Mouse (Mus musculus): ENCODE data around the gene Slc46a1. TPM values are rescaled to one million over a fixed set of nuclear protein-coding genes. Genes with fewer than 3 reads are reported as not detected.
A peak's percentile ranks its signal among the peaks of the same experiment; 100 is the strongest.

Slc46a1 gene
- total RNA-seq, 2 experiments from 2014 or later, result not detected

GRCm38 (mm10) chr11:78499004-78499403 lies 33.5 kb downstream of the Slc46a1 start, which contains the start of gene Vtn:
Gene Vtn, plus strand, starts transcription at chr11:78499091.
- ATAC-seq (replicated peaks; ENCODE audit: low FRiP score, poor library complexity, severe bottlenecking), result no peak

DNA sequence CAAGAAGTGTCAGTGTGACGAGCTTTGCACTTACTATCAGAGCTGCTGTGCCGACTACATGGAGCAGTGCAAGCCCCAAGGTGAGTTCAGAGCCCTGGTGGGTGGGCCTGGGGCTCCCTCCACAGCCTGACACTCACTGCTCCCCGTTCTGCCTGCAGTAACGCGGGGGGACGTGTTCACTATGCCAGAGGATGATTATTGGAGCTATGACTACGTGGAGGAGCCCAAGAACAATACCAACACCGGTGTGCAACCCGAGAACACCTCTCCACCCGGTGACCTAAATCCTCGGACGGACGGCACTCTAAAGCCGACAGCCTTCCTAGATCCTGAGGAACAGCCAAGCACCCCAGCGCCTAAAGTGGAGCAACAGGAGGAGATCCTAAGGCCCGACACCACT lies 34.0 kb downstream of the Slc46a1 start:
- ATAC-seq (replicated peaks; ENCODE audit: low FRiP score, poor library complexity, severe bottlenecking), result no peak

DNA sequence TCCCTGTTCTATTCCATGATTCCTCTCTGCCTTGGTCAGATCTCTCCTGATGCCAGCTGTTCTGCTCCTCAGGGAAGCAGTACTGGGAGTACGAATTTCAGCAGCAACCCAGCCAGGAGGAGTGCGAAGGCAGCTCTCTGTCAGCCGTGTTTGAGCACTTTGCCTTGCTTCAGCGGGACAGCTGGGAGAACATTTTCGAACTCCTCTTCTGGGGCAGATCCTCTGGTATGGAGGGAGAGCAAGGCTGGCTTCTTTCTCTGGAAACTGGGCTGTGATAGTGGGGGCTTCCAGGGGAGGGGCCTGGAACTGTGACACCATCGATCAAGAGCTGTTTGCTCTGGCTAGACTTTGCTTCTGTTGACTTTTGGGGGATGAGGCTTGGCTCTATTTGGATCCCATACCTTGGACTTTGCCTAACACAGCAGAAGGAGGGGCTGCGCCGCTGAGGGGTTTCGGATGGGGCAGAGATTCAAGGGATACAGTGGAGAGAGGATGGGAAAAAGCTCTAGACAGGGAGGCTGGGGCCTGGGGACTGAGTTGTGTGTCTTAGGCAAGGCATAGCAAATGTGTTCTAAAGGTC lies 35.2 kb downstream of the Slc46a1 start:
- no peak for ATAC-seq (replicated peaks; ENCODE audit: low FRiP score, poor library complexity, severe bottlenecking)

- no peak for ATAC-seq (replicated peaks; ENCODE audit: low FRiP score, poor library complexity, severe bottlenecking)
Observed at GRCm38 (mm10) chr11:78501529-78501928, 36.0 kb downstream of the Slc46a1 start.

DNA sequence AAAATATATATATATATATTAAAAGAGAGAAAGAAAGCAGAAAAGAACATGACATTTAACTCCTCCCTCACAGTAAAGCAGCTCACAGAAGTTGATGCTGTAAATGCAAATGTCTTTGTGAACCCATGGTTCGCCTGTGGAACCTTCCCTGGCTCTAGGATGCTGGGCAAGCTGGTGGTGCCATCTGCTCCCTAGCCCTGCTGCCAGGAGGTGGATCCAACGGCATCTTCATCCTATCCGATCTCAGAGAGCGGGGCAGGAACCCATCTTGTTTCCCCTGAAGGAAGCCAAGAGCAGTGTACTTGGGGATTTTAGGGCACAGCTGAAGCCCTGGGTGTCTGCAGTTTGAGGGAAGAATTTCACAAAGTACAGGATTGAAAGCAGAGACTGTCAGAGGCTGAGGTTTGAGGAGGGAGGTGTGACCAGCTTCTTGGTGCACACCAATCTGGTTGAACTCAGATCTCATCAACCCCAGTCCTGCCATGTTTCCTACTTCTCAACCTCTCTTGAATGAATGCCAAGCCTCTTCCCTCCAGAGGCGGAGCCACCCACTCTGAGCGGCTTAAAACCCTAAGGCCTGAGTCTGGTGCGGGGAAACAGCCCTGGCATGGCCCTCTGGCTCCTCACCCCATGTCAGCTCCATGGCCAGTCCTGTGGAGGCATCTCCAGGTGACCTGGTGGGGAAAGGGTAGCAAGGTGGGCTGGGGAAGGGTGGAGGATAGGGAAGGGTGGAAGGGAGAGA lies 37.6 kb downstream of the Slc46a1 start, which contains the start of gene Sebox:
TSS of gene Sebox (plus strand) at position 539 of the 742 bp plus-strand sequence.
- ATAC-seq (replicated peaks; ENCODE audit: low FRiP score, poor library complexity, severe bottlenecking), result no peak

- no peak for ATAC-seq (replicated peaks; ENCODE audit: low FRiP score, poor library complexity, severe bottlenecking)
Observed at GRCm38 (mm10) chr11:78505430-78505829, 39.9 kb downstream of the Slc46a1 start.

DNA sequence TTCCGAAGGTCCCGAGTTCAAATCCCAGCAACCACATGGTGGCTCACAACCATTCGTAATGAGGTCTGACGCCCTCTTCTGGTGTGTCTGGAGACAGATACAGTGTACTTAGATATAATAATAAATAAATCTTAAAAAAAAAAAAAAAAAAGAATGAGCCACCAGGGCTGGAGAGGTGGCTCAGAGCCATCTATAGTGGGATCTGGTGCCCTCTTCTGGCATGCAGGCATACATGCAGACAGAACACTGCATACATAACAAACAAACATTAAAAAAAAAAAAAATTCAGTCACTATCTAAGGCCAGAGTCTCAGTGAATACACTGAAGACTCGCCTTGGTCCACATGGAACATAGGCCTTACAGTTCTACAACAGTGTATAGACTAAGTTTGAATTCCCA lies 43.7 kb downstream of the Slc46a1 start:
- no peak for ATAC-seq (replicated peaks; ENCODE audit: low FRiP score, poor library complexity, severe bottlenecking)

GRCm38 (mm10) chr11:78512025-78512957 lies 46.8 kb downstream of the Slc46a1 start, which contains the start of the genes Tmem199 and Poldip2:
Gene Tmem199, minus strand, starts transcription at chr11:78512172.
Gene Poldip2, plus strand, starts transcription at chr11:78512193.
- peak; percentile 97 for ATAC-seq (replicated peaks; ENCODE audit: low FRiP score, poor library complexity, severe bottlenecking)

DNA sequence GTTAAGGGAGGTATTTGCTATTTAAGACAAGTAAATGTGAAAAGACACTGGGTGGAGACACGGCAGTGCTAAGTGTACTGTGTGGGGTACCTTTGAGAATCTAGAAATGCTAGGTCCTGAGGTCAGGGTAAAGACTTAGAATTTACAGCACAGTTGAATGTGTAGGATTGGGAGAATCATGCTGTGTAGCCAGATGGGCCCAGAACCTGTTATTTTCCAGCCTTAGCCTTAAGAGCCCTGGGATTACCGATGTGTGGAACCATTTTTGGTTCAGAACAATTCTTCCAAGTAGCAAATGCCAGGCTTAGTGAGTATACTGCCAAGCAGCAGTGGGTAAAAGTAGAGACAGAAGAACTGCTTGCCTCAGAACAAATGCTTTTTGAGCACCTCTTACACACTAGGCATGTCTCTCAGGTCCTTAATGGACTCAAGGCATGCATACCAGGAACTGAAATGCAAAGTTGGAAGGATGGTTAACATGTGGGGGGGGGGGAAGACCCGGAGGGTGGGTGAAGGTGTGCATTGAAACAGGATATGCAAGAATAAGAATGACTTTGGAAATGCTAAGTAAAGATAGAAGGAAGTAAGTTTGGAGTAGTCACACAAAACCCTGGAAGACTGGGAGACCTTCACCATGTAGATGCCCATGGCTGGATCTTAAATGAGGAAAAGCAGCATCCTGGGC lies 47.8 kb downstream of the Slc46a1 start:
- no peak for ATAC-seq (replicated peaks; ENCODE audit: low FRiP score, poor library complexity, severe bottlenecking)

GRCm38 (mm10) chr11:78515549-78516325 lies 50.2 kb downstream of the Slc46a1 start:
- no peak for ATAC-seq (replicated peaks; ENCODE audit: low FRiP score, poor library complexity, severe bottlenecking)

DNA sequence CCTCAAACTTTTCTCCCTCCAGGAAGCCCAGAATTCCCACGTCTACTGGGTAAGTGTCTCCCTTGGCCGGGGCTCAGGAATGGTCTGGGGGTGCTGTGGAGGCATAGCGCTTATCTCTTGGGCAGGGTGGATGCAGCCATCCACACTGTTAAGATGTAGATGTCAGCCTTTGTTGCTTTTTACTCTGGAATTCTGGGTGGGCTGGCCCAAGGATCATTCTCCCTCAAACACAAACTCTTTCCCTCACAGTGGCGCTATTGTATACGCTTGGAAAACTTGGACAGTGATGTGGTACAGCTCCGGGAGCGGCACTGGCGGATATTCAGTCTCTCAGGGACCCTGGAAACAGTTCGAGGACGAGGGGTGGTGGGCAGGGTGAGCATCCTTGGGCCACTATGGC lies 53.4 kb downstream of the Slc46a1 start:
- no peak for ATAC-seq (replicated peaks; ENCODE audit: low FRiP score, poor library complexity, severe bottlenecking)

Other genes with a start within 250 kb of the Slc46a1 start
- 39.6 and 52.4 TPM in 2 replicates for gene Sdf2, start 220.0 kb upstream of the Slc46a1 start, total RNA-seq (2015; ENCODE audit: low replicate concordance)
- 15.8 and 21.6 TPM in 2 replicates for gene Sdf2, start 220.0 kb upstream of the Slc46a1 start, total RNA-seq (2017; ENCODE audit: low replicate concordance)
- 22.2 and 30.6 TPM in 2 replicates for gene Supt6, start 219.7 kb upstream of the Slc46a1 start, total RNA-seq (2015; ENCODE audit: low replicate concordance)
- gene Supt6, start 219.7 kb upstream of the Slc46a1 start, total RNA-seq (2017; ENCODE audit: low replicate concordance), result 21.3 and 27.7 TPM in 2 replicates
- gene 2610507B11Rik, start 203.9 kb upstream of the Slc46a1 start, total RNA-seq (2015; ENCODE audit: low replicate concordance), result 53.7 and 76.3 TPM in 2 replicates
- gene 2610507B11Rik, start 203.9 kb upstream of the Slc46a1 start, total RNA-seq (2017; ENCODE audit: low replicate concordance), result 77.1 and 80.1 TPM in 2 replicates
- not detected in 2 replicates for gene BC030499, start 174.9 kb upstream of the Slc46a1 start, total RNA-seq (2015; ENCODE audit: low replicate concordance)
- gene BC030499, start 174.9 kb upstream of the Slc46a1 start, total RNA-seq (2017; ENCODE audit: low replicate concordance), result not detected in 2 replicates
- 234 and 259 TPM in 2 replicates for gene Spag5, start 164.2 kb upstream of the Slc46a1 start, total RNA-seq (2015; ENCODE audit: low replicate concordance)
- 464 and 490 TPM in 2 replicates for gene Spag5, start 164.2 kb upstream of the Slc46a1 start, total RNA-seq (2017; ENCODE audit: low replicate concordance)
- 1.3 and 16.2 TPM in 2 replicates for gene Aldoc, start 142.7 kb upstream of the Slc46a1 start, total RNA-seq (2015; ENCODE audit: low replicate concordance)
- gene Aldoc, start 142.7 kb upstream of the Slc46a1 start, total RNA-seq (2017; ENCODE audit: low replicate concordance), result 2.4 and 3.0 TPM in 2 replicates
- gene Pigs, start 137.3 kb upstream of the Slc46a1 start, total RNA-seq (2015; ENCODE audit: low replicate concordance), result 7.2 and 14.3 TPM in 2 replicates
- gene Pigs, start 137.3 kb upstream of the Slc46a1 start, total RNA-seq (2017; ENCODE audit: low replicate concordance), result 3.6 and 3.9 TPM in 2 replicates
- gene Unc119, start 122.2 kb upstream of the Slc46a1 start, total RNA-seq (2015; ENCODE audit: low replicate concordance), result 17.2 and 20.9 TPM in 2 replicates
- 7.9 and 8.3 TPM in 2 replicates for gene Unc119, start 122.2 kb upstream of the Slc46a1 start, total RNA-seq (2017; ENCODE audit: low replicate concordance)
- not detected in 2 replicates for gene Foxn1, start 79.1 kb upstream of the Slc46a1 start, total RNA-seq (2015; ENCODE audit: low replicate concordance)
- not detected in 2 replicates for gene Foxn1, start 79.1 kb upstream of the Slc46a1 start, total RNA-seq (2017; ENCODE audit: low replicate concordance)
- not detected in 2 replicates for gene Slc13a2, start 43.5 kb upstream of the Slc46a1 start, total RNA-seq (2015; ENCODE audit: low replicate concordance)
- gene Slc13a2, start 43.5 kb upstream of the Slc46a1 start, total RNA-seq (2017; ENCODE audit: low replicate concordance), result 0.68 TPM in 1 of 2 replicates, not detected in the other
- not detected in 2 replicates for gene Sarm1, start 32.1 kb downstream of the Slc46a1 start, total RNA-seq (2015; ENCODE audit: low replicate concordance)
- not detected in 2 replicates for gene Sarm1, start 32.1 kb downstream of the Slc46a1 start, total RNA-seq (2017; ENCODE audit: low replicate concordance)
- not detected in 2 replicates for gene Vtn, start 33.4 kb downstream of the Slc46a1 start, total RNA-seq (2015; ENCODE audit: low replicate concordance)
- not detected in 2 replicates for gene Vtn, start 33.4 kb downstream of the Slc46a1 start, total RNA-seq (2017; ENCODE audit: low replicate concordance)
- not detected in 2 replicates for gene Sebox, start 37.8 kb downstream of the Slc46a1 start, total RNA-seq (2015; ENCODE audit: low replicate concordance)
- not detected in 2 replicates for gene Sebox, start 37.8 kb downstream of the Slc46a1 start, total RNA-seq (2017; ENCODE audit: low replicate concordance)
- gene Tmem199, start 46.5 kb downstream of the Slc46a1 start, total RNA-seq (2015; ENCODE audit: low replicate concordance), result 2.5 TPM in 1 of 2 replicates, not detected in the other
- 7.7 and 10.1 TPM in 2 replicates for gene Tmem199, start 46.5 kb downstream of the Slc46a1 start, total RNA-seq (2017; ENCODE audit: low replicate concordance)
- gene Poldip2, start 46.5 kb downstream of the Slc46a1 start, total RNA-seq (2015; ENCODE audit: low replicate concordance), result 8.6 and 9.6 TPM in 2 replicates
- gene Poldip2, start 46.5 kb downstream of the Slc46a1 start, total RNA-seq (2017; ENCODE audit: low replicate concordance), result 4.0 and 8.1 TPM in 2 replicates
- gene Tnfaip1, start 70.6 kb downstream of the Slc46a1 start, total RNA-seq (2015; ENCODE audit: low replicate concordance), result 2.1 and 2.2 TPM in 2 replicates
- gene Tnfaip1, start 70.6 kb downstream of the Slc46a1 start, total RNA-seq (2017; ENCODE audit: low replicate concordance), result 0.61 TPM in 1 of 2 replicates, not detected in the other
- 63.1 and 72.5 TPM in 2 replicates for gene Ift20, start 70.7 kb downstream of the Slc46a1 start, total RNA-seq (2015; ENCODE audit: low replicate concordance)
- 20.1 and 72.1 TPM in 2 replicates for gene Ift20, start 70.7 kb downstream of the Slc46a1 start, total RNA-seq (2017; ENCODE audit: low replicate concordance)
- gene Tmem97, start 85.1 kb downstream of the Slc46a1 start, total RNA-seq (2015; ENCODE audit: low replicate concordance), result 22.2 and 26.7 TPM in 2 replicates
- gene Tmem97, start 85.1 kb downstream of the Slc46a1 start, total RNA-seq (2017; ENCODE audit: low replicate concordance), result 6.0 and 14.0 TPM in 2 replicates
- gene Nlk, start 231.7 kb downstream of the Slc46a1 start, total RNA-seq (2015; ENCODE audit: low replicate concordance), result 3.2 and 16.8 TPM in 2 replicates
- 4.1 and 5.1 TPM in 2 replicates for gene Nlk, start 231.7 kb downstream of the Slc46a1 start, total RNA-seq (2017; ENCODE audit: low replicate concordance)